Mouse (Mus musculus) lung, adult 2 months (tissue): ENCODE results near the gene Mvb12a.

Source experiments
- CTCF ChIP-seq: fragments of 200-500 bp; IDR thresholded peaks from 2 replicates; pipeline ENCODE4 v1.5.1; 2011; ENCODE audit warnings: mild to moderate bottlenecking, low read length, control low read depth; ENCODE audit not compliant: insufficient read depth
- POLR2A ChIP-seq: fragments of 200-500 bp; IDR thresholded peaks from 2 replicates; pipeline ENCODE4 v1.6.1; 2011; ENCODE audit warnings: low read depth, mild to moderate bottlenecking, control low read depth, low read length, borderline replicate concordance; ENCODE audit errors: extremely low read depth

GRCm38 (mm10) chr8:71542632-71543343 is at the start of gene Mvb12a:
- TF ChIP-seq CTCF (no peak), POLR2A (peak; percentile 57; the same call in 1 of the 2 replicates)
